Mouse (Mus musculus) forebrain, embryonic 12.5 days (tissue): Measurements from ENCODE around the gene Rapgef1. TPM values are rescaled to one million over a fixed set of nuclear protein-coding genes. Genes with fewer than 3 reads are reported as not detected.

Experiments
- ATAC-seq: fragments of 200-750 bp; cut with Nextera tagmentation; 2 replicates; pipeline ENCODE4 v1.8.0; 2017; ENCODE audit warnings: moderate TSS enrichment; ENCODE audit not compliant: low FRiP score
- H3K27ac ChIP-seq: fragments of 300-500 bp; sonication (generic); 2 replicates; pipeline ENCODE4 v1.5.1; 2016; ENCODE audit warnings: mild to moderate bottlenecking
- H3K27me3 ChIP-seq: fragments of 300-500 bp; sonication (generic); 2 replicates; pipeline ENCODE4 v1.6.1; 2016; ENCODE audit warnings: mild to moderate bottlenecking
- H3K36me3 ChIP-seq: fragments of 300-500 bp; sonication (generic); replicated peaks from 2 replicates; pipeline ENCODE4 v1.6.1; 2016; ENCODE audit warnings: mild to moderate bottlenecking
- H3K4me1 ChIP-seq: fragments of 300-500 bp; sonication (generic); 2 replicates; pipeline ENCODE4 v1.6.1; 2016
- H3K4me2 ChIP-seq: fragments of 300-500 bp; sonication (generic); 2 replicates; pipeline ENCODE4 v1.6.1; 2016; ENCODE audit warnings: mild to moderate bottlenecking, moderate library complexity
- H3K4me3 ChIP-seq: fragments of 300-500 bp; sonication (generic); replicated peaks from 2 replicates; pipeline ENCODE4 v1.5.1; 2016; ENCODE audit warnings: mild to moderate bottlenecking
- H3K9ac ChIP-seq: fragments of 300-500 bp; sonication (generic); 2 replicates; pipeline ENCODE4 v1.6.1; 2016; ENCODE audit warnings: mild to moderate bottlenecking
- H3K9me3 ChIP-seq: fragments of 300-500 bp; sonication (generic); 2 replicates; pipeline ENCODE4 v1.6.1; 2016
- WGBS: fragments of 180-500 bp; shearing (Covaris S2); methylation state at CpG from one replicate; pipeline ENCODE4 v1.1.7; 2016; 5-methylcytosine and 5-hydroxymethylcytosine counted together
- polyA plus RNA-seq: library from polyadenylated mRNA; unstranded; fragments of >200 nt; fragmentation: Nextera tagmentation; extraction: Ambion mirVana; gene quantifications from 2 replicates; pipeline ENCODE4 v1.2.1, GENCODE M21; 2016

The Rapgef1 gene
- polyA plus RNA-seq, 1 experiment from 2014 or later: 24.0 TPM

DNA sequence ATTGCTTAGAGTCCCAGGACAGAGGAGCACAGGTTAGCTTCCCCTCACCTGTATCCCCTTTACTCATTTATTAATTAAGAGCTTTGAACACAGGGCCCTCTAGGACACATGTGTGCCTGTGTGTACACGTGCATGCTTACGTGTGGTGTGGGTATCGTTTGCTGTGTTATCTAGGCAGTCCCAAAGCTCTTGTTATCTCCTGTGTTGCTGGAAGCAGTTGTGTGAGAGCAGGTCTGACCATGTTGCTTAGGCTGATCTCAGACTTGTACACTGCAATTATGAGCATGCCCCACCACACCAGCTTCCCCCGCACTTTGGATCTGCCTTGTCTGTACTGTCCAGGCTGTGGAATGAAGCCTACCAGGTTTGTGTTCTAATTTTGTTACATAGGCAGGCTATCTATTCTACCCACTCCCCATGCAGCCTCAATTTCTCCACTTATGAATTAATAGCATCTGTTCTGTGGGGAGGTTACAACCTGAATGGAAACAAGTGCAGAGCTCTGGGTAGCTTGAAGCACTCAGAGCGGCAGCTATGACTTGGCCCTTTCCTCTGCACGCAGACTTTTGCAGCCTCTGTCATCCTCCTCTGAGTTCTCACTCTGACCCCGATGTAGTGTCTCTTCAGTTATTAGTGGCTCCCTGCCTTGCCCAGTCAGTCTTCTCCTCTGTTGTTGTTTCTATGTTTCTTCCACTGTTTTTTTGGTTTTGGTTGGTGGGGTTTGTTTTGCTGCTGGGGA, 63.9 kb downstream of the Rapgef1 start:
- no peaks in the 10 kb centered on the region for H3K4me1 ChIP-seq
- no peak overlapping the region for H3K4me3 ChIP-seq
- no peak for ATAC-seq
- no peak overlapping the region for H3K4me2 ChIP-seq
- H3K36me3 ChIP-seq: peaks cover 16% of the 10 kb centered on the region
- 96% methylated on average over 7 of the region's 7 CpGs for WGBS
- H3K9ac ChIP-seq: no peak overlapping the region
- H3K27ac ChIP-seq: no peak overlapping the region
- H3K27me3 ChIP-seq: no peaks in the 10 kb centered on the region
- no peaks in the 10 kb centered on the region for H3K9me3 ChIP-seq

DNA sequence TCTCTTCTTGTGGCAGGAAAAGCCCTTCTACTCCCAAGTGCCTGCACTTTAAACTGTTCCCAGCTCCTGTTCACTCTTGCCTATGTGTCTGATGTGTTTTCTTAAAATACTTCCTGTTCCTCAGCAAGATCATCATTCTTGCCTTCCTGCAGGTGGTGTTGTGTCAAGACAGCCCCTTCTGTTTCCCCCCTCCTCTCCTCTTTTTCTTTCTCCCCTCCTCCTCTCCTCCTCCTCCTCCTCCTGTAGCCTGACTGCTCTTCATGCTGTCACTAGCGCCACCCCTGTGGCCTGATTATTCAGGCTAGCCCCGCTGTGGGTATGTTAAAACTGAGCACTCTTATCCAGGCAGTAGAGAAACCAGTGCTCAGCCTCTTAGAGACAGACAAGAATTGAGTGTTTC, 65.0 kb downstream of the Rapgef1 start:
- H3K27me3 ChIP-seq: no peaks in the 10 kb centered on the region
- H3K36me3 ChIP-seq: peaks cover 22% of the 10 kb centered on the region
- H3K9ac ChIP-seq: no peak overlapping the region
- no peak overlapping the region for H3K27ac ChIP-seq
- no peak overlapping the region for H3K4me2 ChIP-seq
- 46% methylated on average over 2 of the region's 2 CpGs for WGBS
- no peak overlapping the region for H3K4me3 ChIP-seq
- ATAC-seq: no peak
- no peaks in the 10 kb centered on the region for H3K4me1 ChIP-seq
- no peaks in the 10 kb centered on the region for H3K9me3 ChIP-seq

- no peak overlapping the region for H3K4me2 ChIP-seq
- no peaks in the 10 kb centered on the region for H3K9me3 ChIP-seq
- no peak overlapping the region for H3K4me3 ChIP-seq
- ATAC-seq: no peak
- no peaks in the 10 kb centered on the region for H3K4me1 ChIP-seq
- no peak overlapping the region for H3K9ac ChIP-seq
- no peaks in the 10 kb centered on the region for H3K27me3 ChIP-seq
- 92% methylated on average over 7 of the region's 7 CpGs for WGBS
- H3K27ac ChIP-seq: no peak overlapping the region
- peaks cover 57% of the 10 kb centered on the region for H3K36me3 ChIP-seq
These were observed 69.5 kb downstream of the Rapgef1 start for GRCm38 (mm10) chr2:29689014-29689413.

DNA sequence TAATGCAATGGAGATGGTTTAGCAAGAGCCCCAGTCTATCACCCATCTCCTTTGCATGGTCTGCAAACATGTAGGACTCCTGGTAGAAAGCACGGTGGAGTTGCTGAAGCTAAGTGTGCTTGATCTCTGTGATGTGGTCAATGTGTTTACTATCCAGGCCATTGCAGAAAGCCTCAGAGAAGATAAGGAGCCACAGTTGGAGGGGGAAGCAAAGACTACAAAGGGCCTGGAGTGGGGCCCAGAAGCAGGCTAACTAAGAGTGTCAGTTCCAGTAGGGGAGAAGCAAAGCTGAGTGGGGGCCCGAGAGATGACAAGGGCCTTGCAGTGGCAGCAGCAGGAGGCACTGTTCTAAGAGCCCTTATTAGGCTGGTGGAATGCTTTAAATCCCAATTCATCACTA, 70.0 kb downstream of the Rapgef1 start:
- Histone ChIP-seq H3K4me3 (no peak overlapping the region), H3K36me3 (peaks cover 61% of the 10 kb centered on the region), H3K4me1 (no peaks in the 10 kb centered on the region), H3K27me3 (no peaks in the 10 kb centered on the region), H3K9me3 (no peaks in the 10 kb centered on the region), H3K4me2 (no peak overlapping the region), H3K27ac (no peak overlapping the region), H3K9ac (no peak overlapping the region)
- WGBS: 83% methylated on average over 2 of the region's 2 CpGs
- ATAC-seq: no peak

- no peak overlapping the region for H3K4me2 ChIP-seq
- H3K9ac ChIP-seq: no peak overlapping the region
- 91% methylated on average over 5 of the region's 5 CpGs for WGBS
- no peaks in the 10 kb centered on the region for H3K27me3 ChIP-seq
- H3K4me1 ChIP-seq: no peaks in the 10 kb centered on the region
- peaks cover 69% of the 10 kb centered on the region for H3K36me3 ChIP-seq
- H3K27ac ChIP-seq: no peak overlapping the region
- ATAC-seq: no peak
- no peak overlapping the region for H3K4me3 ChIP-seq
- no peaks in the 10 kb centered on the region for H3K9me3 ChIP-seq
These were observed 71.5 kb downstream of the Rapgef1 start for GRCm38 (mm10) chr2:29691068-29691467.

DNA sequence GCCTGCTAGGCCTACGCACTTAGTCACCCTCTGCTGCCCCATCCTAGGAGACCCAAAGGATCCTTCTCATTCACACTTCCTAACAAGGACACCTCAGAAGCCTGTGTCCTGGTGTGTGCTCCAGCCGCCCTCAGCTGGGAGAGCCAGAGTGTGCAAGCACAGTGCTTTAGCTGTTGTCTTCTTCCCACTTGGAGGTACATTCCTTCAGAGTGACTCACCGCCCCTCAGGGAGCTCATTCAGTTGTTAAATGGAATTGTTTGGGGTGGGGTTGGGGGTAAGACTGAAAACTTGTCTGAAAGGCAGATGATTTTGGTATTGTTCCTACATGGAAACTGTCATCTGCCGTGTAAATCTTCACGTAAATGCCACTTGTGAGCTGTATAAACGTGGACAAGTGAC, 72.0 kb downstream of the Rapgef1 start:
- no peak overlapping the region for H3K4me2 ChIP-seq
- H3K36me3 ChIP-seq: peaks cover 69% of the 10 kb centered on the region
- no peaks in the 10 kb centered on the region for H3K4me1 ChIP-seq
- no peak overlapping the region for H3K27ac ChIP-seq
- no peak for ATAC-seq
- H3K27me3 ChIP-seq: no peaks in the 10 kb centered on the region
- no peak overlapping the region for H3K9ac ChIP-seq
- H3K4me3 ChIP-seq: no peak overlapping the region
- no peaks in the 10 kb centered on the region for H3K9me3 ChIP-seq
- WGBS: 73% methylated on average over 6 of the region's 6 CpGs

- no peaks in the 10 kb centered on the region for H3K9me3 ChIP-seq
- H3K4me3 ChIP-seq: no peak overlapping the region
- no peak overlapping the region for H3K9ac ChIP-seq
- 96% methylated on average over 2 of the region's 2 CpGs for WGBS
- peaks cover 74% of the 10 kb centered on the region for H3K36me3 ChIP-seq
- no peak overlapping the region for H3K27ac ChIP-seq
- H3K4me1 ChIP-seq: no peaks in the 10 kb centered on the region
- ATAC-seq: no peak
- no peaks in the 10 kb centered on the region for H3K27me3 ChIP-seq
- no peak overlapping the region for H3K4me2 ChIP-seq
These were observed 72.7 kb downstream of the Rapgef1 start for GRCm38 (mm10) chr2:29692192-29692591.

DNA sequence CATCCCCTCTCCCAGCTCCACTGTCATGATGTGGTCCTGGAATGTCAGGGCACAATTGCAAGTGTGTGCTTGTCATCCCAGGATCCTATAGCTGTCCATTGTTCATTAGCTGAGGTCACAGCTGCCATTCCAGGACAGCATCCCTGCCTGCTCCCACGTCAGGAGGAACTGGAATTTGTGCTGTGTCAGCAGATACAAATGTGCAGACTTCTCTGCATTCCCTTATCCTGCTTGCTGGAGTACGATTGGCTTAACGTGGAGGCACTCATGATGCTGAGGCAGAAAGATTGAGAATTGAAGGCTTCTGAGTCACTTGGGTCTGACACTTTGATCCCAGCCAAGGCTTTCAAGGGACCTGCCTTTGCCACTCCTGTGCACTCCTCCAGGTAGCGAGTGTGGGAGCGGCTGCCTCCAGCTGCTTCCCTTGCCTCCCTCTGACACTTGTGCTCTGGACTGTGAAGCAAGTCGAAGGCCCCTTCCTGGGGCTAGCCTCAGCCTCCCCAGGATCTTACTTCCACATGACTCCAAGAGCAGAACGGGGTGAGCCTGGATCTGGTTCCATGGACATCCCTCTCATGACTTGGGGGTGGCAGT, 76.8 kb downstream of the Rapgef1 start:
- Histone ChIP-seq H3K36me3 (peaks cover 79% of the 10 kb centered on the region), H3K27ac (no peak overlapping the region), H3K9me3 (no peaks in the 10 kb centered on the region), H3K9ac (no peak overlapping the region), H3K4me2 (no peak overlapping the region), H3K4me1 (no peaks in the 10 kb centered on the region), H3K4me3 (no peak overlapping the region), H3K27me3 (no peaks in the 10 kb centered on the region)
- WGBS: 87% methylated on average over 7 of the region's 7 CpGs
- no peak for ATAC-seq

- Histone ChIP-seq H3K4me2 (no peak overlapping the region), H3K27ac (no peak overlapping the region), H3K9me3 (no peaks in the 10 kb centered on the region), H3K4me1 (no peaks in the 10 kb centered on the region), H3K4me3 (no peak overlapping the region), H3K36me3 (peaks cover 85% of the 10 kb centered on the region), H3K9ac (no peak overlapping the region), H3K27me3 (no peaks in the 10 kb centered on the region)
- ATAC-seq: no peak
- WGBS: 93% methylated on average over 6 of the region's 6 CpGs
These were observed 79.1 kb downstream of the Rapgef1 start for GRCm38 (mm10) chr2:29698421-29699290.

DNA sequence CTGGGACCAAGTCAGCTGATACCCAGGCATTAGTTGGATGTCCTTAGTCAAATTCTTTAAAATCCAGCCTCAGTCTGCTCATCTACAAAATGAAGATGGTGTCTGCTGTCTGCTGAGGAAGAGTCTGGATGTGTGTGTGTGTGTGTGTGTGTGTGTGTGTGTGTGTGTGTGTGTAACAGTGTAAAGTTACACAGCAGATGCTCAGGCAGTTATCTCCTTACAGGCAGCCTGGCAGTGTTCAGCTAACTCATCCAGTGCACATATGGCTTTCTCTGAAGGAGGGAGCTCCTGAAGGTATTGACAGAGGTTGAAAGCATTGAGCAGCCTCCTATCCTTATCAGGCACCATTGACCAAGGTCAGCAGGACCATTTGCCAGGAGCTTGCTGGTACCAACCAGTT, 81.4 kb downstream of the Rapgef1 start:
- no peaks in the 10 kb centered on the region for H3K9me3 ChIP-seq
- peaks cover 88% of the 10 kb centered on the region for H3K36me3 ChIP-seq
- no peak overlapping the region for H3K4me3 ChIP-seq
- H3K27ac ChIP-seq: no peak overlapping the region
- H3K9ac ChIP-seq: no peak overlapping the region
- H3K4me1 ChIP-seq: no peaks in the 10 kb centered on the region
- ATAC-seq: no peak
- no peak overlapping the region for H3K4me2 ChIP-seq
- no peaks in the 10 kb centered on the region for H3K27me3 ChIP-seq

- Histone ChIP-seq H3K36me3 (peaks cover 90% of the 10 kb centered on the region), H3K4me1 (no peaks in the 10 kb centered on the region)
- WGBS: 90% methylated on average over 6 of the region's 6 CpGs
These were observed 81.9 kb downstream of the Rapgef1 start for GRCm38 (mm10) chr2:29701393-29701792.

DNA sequence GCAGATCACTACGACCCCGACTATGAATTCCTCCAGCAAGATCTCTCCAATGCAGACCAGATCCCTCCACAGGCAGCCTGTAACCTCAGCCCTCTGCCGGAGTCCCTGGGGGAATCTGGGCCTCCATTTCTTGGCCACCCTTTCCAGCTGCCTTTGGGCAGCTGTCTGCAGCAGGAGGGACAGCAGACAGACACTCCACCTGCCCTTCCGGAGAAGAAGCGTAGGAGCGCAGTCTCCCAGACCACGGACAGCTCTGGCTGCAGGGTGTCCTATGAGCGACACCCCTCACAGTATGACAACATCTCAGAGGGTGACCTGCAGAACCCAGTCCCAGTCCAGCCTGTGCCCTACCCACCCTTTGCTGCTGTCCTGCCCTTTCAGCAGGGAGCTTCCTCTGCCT, 82.7 kb downstream of the Rapgef1 start:
- H3K4me2 ChIP-seq: no peak overlapping the region
- 97% methylated on average over 8 of the region's 8 CpGs for WGBS
- H3K27ac ChIP-seq: no peak overlapping the region
- H3K36me3 ChIP-seq: peaks cover 92% of the 10 kb centered on the region
- ATAC-seq: no peak
- no peak overlapping the region for H3K4me3 ChIP-seq
- no peak overlapping the region for H3K9ac ChIP-seq
- H3K9me3 ChIP-seq: no peaks in the 10 kb centered on the region
- no peaks in the 10 kb centered on the region for H3K4me1 ChIP-seq
- H3K27me3 ChIP-seq: no peaks in the 10 kb centered on the region

More at GRCm38 (mm10) chr2:29701393-29701792, 81.9 kb downstream of the Rapgef1 start:
- H3K27me3 ChIP-seq: no peaks in the 10 kb centered on the region
- no peak overlapping the region for H3K9ac ChIP-seq
- no peak overlapping the region for H3K4me3 ChIP-seq
- no peak overlapping the region for H3K27ac ChIP-seq
- no peak for ATAC-seq
- no peaks in the 10 kb centered on the region for H3K9me3 ChIP-seq
- H3K4me2 ChIP-seq: no peak overlapping the region
